Comparison of ENCODE assay signal across 15 mouse cellular contexts in genomic region chr9:116232386-116232785, GRCm38 (mm10). TPM values are rescaled to one million over a fixed set of nuclear protein-coding genes. Genes with fewer than 3 reads are reported as not detected.
DNase-seq lines count a peak whose midpoint lies in the region; ATAC-seq lines count a peak whose summit lies in the region.
"Had no signal": no experiment of that assay in that cellular context is flagged by ENCODE, and none has a peak within 500 bp of the region (broad histone marks: within the 10 kb centered on the region; RNA-seq: fewer than 3 reads in every experiment).

No protein-coding gene starts in this region.

- no peak overlapping the region for H3K27ac ChIP-seq in forebrain, embryonic 13.5 days
- no peak overlapping the region for H3K27ac ChIP-seq in forebrain, embryonic 11.5 days (ENCODE audit: low read depth, low read length)
- peak overlapping the region; percentile 58 for H3K27ac ChIP-seq in limb, embryonic 13.5 days
- no peak overlapping the region for H3K27ac ChIP-seq in limb, embryonic 10.5 days
- H3K27ac ChIP-seq: liver, embryonic 15.5 days; midbrain, embryonic 12.5 days had no signal

- ATAC-seq in forebrain, embryonic 13.5 days, result 0 out of 2 replicates have a peak, but pooled peaks have one; percentile 36
- no peak for ATAC-seq in forebrain, embryonic 11.5 days (replicated peaks; ENCODE audit: low FRiP score)
- 0 out of 2 replicates have a peak, but pooled peaks have one; percentile 7 for ATAC-seq in limb, embryonic 13.5 days (ENCODE audit: low FRiP score, low read depth)

- 77% methylated on average over 10 of the region's 10 CpGs for WGBS in forebrain, embryonic 13.5 days
- 79% methylated on average over 10 of the region's 10 CpGs for whole genome bisulfite sequencing in forebrain, embryonic 11.5 days
- WGBS in limb, embryonic 13.5 days, result 85% methylated on average over 10 of the region's 10 CpGs
- WGBS in limb, embryonic 10.5 days, result 86% methylated on average over 10 of the region's 10 CpGs

- no peaks in the 10 kb centered on the region for H3K9me3 ChIP-seq in forebrain, embryonic 13.5 days (replicated peaks)
- no peaks in the 10 kb centered on the region for H3K9me3 ChIP-seq in forebrain, embryonic 11.5 days (ENCODE audit: control insufficient read depth, low read length)
- no peaks in the 10 kb centered on the region for H3K9me3 ChIP-seq in limb, embryonic 13.5 days
- no peaks in the 10 kb centered on the region for H3K9me3 ChIP-seq in limb, embryonic 10.5 days (replicated peaks)
- H3K9me3 ChIP-seq: liver, embryonic 15.5 days; midbrain, embryonic 12.5 days had no signal

- DNase-seq in forebrain, embryonic 11.5 days (ENCODE audit: low spot score), result no peak
- DNase-seq in limb, embryonic 10.5 days (ENCODE audit: low spot score), result no peak
- DNase-seq in R1 (ENCODE audit: low read depth, low spot score), result peak; percentile 75
- peak; percentile 39 for DNase-seq in heart, postnatal 4 days
- DNase-seq in urinary bladder, postnatal 14 days (ENCODE audit: low spot score), result no peak
- no peak for DNase-seq in cerebellum, adult 9-11 months
- DNase-seq: cerebellum, postnatal 36 days; gastrocnemius, postnatal 25 days; kidney, postnatal 36 days; right cerebral cortex, postnatal 14 days; thymus, postnatal 4 days had no signal

- H3K9ac ChIP-seq in forebrain, embryonic 13.5 days, result no peak overlapping the region
- no peak overlapping the region for H3K9ac ChIP-seq in forebrain, embryonic 11.5 days (ENCODE audit: low read length)
- H3K9ac ChIP-seq in limb, embryonic 13.5 days, result no peak overlapping the region
- H3K9ac ChIP-seq: liver, embryonic 15.5 days; midbrain, embryonic 12.5 days had no signal

- no peak overlapping the region for H3K4me3 ChIP-seq in forebrain, embryonic 13.5 days
- no peak overlapping the region for H3K4me3 ChIP-seq in forebrain, embryonic 11.5 days (ENCODE audit: low read depth, low read length)
- no peak overlapping the region for H3K4me3 ChIP-seq in limb, embryonic 13.5 days
- H3K4me3 ChIP-seq in limb, embryonic 10.5 days, result no peak overlapping the region
- H3K4me3 ChIP-seq: liver, embryonic 15.5 days; midbrain, embryonic 12.5 days had no signal

- no peak overlapping the region for H3K4me2 ChIP-seq in forebrain, embryonic 13.5 days
- H3K4me2 ChIP-seq in forebrain, embryonic 11.5 days (ENCODE audit: low read depth, low read length, severe bottlenecking), result no peak overlapping the region
- no peak overlapping the region for H3K4me2 ChIP-seq in limb, embryonic 13.5 days (replicated peaks)
- H3K4me2 ChIP-seq: liver, embryonic 15.5 days; midbrain, embryonic 12.5 days had no signal

- H3K4me1 ChIP-seq in forebrain, embryonic 13.5 days, result peaks cover 5% of the 10 kb centered on the region; the same call in 1 of the 2 replicates
- H3K4me1 ChIP-seq in forebrain, embryonic 11.5 days (replicated peaks; ENCODE audit: control insufficient read depth, insufficient read depth, low read length), result no peaks in the 10 kb centered on the region
- H3K4me1 ChIP-seq in limb, embryonic 13.5 days, result peaks cover 25% of the 10 kb centered on the region
- H3K4me1 ChIP-seq in limb, embryonic 10.5 days, result peaks cover 14% of the 10 kb centered on the region
- H3K4me1 ChIP-seq: liver, embryonic 15.5 days; midbrain, embryonic 12.5 days had no signal

- H3K36me3 ChIP-seq in forebrain, embryonic 13.5 days (ENCODE audit: poor library complexity, severe bottlenecking), result no peaks in the 10 kb centered on the region
- H3K36me3 ChIP-seq in forebrain, embryonic 11.5 days (ENCODE audit: control insufficient read depth, insufficient read depth, low read length), result no peaks in the 10 kb centered on the region
- H3K36me3 ChIP-seq in limb, embryonic 13.5 days, result no peaks in the 10 kb centered on the region
- H3K36me3 ChIP-seq in limb, embryonic 10.5 days, result no peaks in the 10 kb centered on the region
- H3K36me3 ChIP-seq: liver, embryonic 15.5 days; midbrain, embryonic 12.5 days had no signal

- no peaks in the 10 kb centered on the region for H3K27me3 ChIP-seq in forebrain, embryonic 13.5 days
- H3K27me3 ChIP-seq in forebrain, embryonic 11.5 days (ENCODE audit: control insufficient read depth, insufficient read depth, low read length), result no peaks in the 10 kb centered on the region
- no peaks in the 10 kb centered on the region for H3K27me3 ChIP-seq in limb, embryonic 13.5 days
- no peaks in the 10 kb centered on the region for H3K27me3 ChIP-seq in limb, embryonic 10.5 days (ENCODE audit: low read depth, poor library complexity, severe bottlenecking)
- H3K27me3 ChIP-seq: liver, embryonic 15.5 days; midbrain, embryonic 12.5 days had no signal

RNA-seq across cellular contexts. Expression of gene Tgfbr2, which starts 57.2 kb away (rescaled TPM):
- polyA plus RNA-seq in forebrain, embryonic 13.5 days (2015; fragmentation: Nextera tagmentation; extraction: Ambion mirVana), result 4.2 and 4.4 TPM in 2 replicates
- polyA plus RNA-seq in forebrain, embryonic 11.5 days (2014; fragmentation: Nextera tagmentation; extraction: Ambion mirVana), result 8.1 and 8.7 TPM in 2 replicates
- polyA plus RNA-seq in limb, embryonic 13.5 days (2015; fragmentation: Nextera tagmentation; extraction: Ambion mirVana), result 39.5 and 43.1 TPM in 2 replicates
- polyA plus RNA-seq in limb, embryonic 10.5 days (2016; fragmentation: Nextera tagmentation; extraction: Ambion mirVana), result 9.8 and 14.1 TPM in 2 replicates
- total RNA-seq in heart, postnatal 4 days (2021), result 10 to 100 TPM; 59.7 to 59.9 TPM

Comparison
In these comparisons a context has a peak if more than half of its experiments do, and no peak if none do; other contexts are left out.
1. DNase-seq: peak in R1 (single experiment) and heart, postnatal 4 days (single experiment); none in forebrain, embryonic 11.5 days (single experiment), limb, embryonic 10.5 days (single experiment), urinary bladder, postnatal 14 days (single experiment) and cerebellum, adult 9-11 months (single experiment).